Mouse (Mus musculus): ENCODE measurements around the gene Naa20. TPM values are rescaled to one million over a fixed set of nuclear protein-coding genes. Genes with fewer than 3 reads are reported as not detected.

The Naa20 gene
- total RNA-seq, 2 experiments from 2014 or later, result 60.9 to 67.9 TPM

DNA sequence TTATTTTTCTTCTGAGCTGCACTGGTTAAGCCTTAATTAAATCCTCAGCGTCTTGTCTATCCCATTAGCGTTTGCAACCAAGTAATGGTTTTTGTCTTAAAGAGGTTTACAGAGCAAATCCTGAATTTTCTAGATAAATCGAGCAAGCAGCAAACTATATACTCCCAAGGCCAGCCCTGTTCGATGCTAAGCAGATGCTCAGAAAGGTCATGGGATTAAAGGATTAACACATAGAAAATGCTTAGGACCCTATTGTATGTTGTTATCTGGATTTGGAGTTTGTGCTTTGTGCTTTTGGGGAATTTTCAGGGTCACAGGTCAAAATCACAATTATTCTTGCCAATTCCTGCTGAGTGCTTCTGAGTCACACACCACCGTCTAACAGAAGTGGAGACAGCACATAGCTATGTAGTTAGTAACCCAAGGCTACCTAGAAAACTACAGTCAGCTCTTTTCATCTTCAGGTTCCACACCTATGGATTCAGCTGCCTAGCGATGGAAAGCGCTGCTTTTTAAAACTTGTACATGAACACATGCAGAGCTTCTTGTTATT, 46.6 kb downstream of the Naa20 start:
- no peak for DNase-seq
- intact Hi-C loops (cut with DNase I), result no loop called here

DNA sequence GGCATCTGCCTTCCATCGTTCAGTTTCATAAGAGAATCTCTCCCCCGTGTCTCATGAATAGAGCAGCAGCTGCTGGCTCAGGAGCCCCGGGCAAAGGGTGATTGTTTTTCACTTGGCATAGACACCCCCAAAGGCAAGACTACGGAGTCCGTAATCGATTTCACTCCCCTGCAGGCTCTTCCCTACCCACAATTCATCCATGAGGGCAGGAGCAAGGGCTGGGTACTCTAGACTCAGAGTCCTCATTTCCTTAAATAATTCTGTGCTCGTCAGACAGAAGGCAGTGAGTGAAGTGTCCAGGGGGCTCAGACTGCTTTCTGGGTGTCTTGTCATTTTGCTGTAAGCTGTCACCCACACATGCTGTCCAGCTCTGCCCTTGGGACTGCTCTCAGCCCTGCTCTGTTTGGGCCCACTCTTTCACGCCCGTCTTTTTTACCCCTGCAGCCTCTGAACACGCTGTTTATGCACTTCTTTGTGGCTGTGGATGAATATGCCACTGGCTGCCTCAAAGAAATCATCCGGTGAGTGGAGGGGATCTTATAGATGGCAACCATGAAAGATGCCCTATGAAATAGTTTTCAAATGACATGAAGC, 47.7 kb downstream of the Naa20 start:
- intact Hi-C loops (cut with DNase I), result no loop called here
- DNase-seq, result peak; percentile 43

DNA sequence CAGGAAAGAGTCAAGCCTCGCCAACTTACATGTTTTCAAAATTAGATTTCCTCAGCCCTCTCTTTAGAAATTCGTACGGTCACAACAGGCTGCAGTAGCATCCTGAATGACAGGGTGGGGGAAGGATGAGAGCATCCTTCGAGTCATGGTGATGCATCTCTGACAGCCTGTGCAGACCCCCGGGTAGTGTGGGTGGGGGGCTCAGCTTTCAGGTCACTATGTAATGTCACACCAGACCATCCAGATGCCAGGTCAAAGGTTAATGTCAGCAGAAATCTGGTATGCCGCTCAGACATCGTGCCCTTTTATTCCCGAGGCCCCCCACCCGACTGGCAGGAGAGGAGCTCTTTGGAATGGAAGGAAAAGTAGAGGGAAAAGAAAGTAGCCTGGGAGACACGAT, 48.3 kb downstream of the Naa20 start:
- DNase-seq, result no peak
- intact Hi-C loops (cut with DNase I), result no loop called here

DNA sequence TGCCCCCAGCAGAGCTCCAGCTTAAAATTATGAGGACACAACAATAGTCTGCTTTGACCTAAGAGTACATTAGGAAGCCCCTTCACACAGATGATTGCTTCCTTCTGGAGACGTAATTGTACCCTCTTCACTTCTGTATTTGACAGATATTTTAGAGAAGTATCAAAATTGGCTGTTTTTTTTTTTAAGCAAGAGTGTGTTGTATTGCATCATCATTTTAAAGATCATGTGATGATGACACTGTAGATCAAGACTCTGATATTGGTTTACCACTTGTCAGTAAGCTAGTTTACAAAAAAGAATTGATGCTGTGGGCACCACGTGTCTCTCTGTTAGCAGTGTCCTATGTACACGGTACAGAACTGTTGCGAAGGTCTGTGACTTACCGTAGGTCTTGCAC, 50.8 kb downstream of the Naa20 start:
- intact Hi-C loops (cut with DNase I), result no loop called here
- DNase-seq, result no peak

DNA sequence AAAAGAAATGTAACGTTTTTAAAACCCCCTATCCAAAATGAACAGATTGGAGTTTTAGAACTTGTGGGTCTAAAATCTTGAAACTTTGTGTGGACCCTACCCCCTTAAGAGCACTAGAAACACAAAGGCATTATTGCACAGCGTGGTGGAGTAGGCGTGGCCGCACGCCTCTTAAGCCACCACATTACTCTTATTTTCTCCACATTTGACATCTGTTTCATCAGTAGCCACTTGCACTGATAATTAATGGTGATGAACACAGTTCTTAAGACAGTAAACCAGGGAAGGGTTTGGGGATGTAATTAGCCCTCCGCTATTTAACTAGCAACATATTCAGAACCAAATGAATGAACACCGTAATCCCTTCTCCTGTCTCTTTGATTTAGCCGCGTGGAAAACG, 53.9 kb downstream of the Naa20 start:
- intact Hi-C loops (cut with DNase I), result loop anchor here (5.0 kb wide), 2 partner anchors 266 to 656 kb away; partner anchors contain the start of gene Insm1
- no peak for DNase-seq

DNA sequence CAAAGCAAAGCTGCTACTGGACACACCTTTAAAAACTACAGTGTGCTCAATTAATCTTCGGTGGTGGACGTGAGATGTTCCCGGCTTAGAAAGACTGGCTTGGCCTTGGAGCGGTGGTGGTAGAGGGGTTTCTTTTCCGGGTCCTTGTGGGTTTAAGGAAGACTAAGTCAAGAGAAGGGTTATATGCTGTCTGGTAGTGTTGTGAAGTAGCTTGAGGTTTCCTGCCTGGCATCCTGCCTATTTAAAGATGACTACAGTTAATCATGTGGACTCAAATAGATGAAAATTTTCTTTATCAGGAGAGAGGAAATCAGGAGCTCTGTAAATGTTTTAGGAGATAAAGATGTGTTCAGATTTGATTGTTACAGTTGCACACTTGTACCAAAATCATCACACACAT, 54.4 kb downstream of the Naa20 start:
- intact Hi-C loops (cut with DNase I), result loop anchor here (5.0 kb wide), 2 partner anchors 266 to 656 kb away; partner anchors contain the start of gene Insm1
- DNase-seq, result no peak

DNA sequence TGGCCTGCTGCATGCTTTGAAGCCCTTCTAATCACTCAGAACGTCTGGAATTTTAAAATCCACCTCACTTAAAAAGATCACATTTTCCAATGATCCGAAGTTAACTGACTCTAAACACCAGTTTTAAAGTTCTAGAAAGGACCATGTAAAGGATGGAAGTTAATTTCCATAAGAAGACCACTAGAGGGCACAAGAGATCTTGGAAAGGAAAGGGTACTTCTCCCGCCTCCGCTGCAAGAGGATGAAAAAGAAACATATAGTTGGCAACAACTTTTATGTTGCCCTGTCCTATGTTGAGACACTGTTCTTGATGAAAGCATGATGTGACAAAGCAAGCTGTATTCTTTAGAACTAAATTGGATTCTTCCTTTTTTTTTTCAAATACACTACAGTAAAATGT, 55.6 kb downstream of the Naa20 start:
- DNase-seq, result peak; percentile 24
- intact Hi-C loops (cut with DNase I), result loop anchor here (5.0 kb wide), 2 partner anchors 265 to 655 kb away; partner anchors contain the start of gene Insm1

DNA sequence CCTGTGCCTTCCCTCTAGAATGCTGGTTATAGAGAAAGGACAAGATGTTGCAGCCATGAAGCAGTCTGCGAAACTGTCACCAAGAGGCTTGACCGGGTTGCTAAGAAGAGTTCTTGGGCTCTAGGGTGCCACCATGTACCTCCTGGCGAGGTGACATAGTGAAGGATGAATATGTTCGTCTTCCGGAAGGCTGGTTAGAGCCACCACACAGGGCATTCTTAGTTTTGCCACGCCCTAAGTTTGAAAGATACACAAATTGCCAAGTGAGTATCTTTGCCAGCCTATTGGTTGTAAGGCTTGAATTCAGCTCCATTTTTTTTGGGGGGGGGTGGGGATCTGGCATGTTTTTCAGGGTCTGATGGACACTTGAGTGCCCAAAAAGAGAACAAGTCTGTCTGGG, 56.2 kb downstream of the Naa20 start:
- DNase-seq, result no peak
- intact Hi-C loops (cut with DNase I), result loop anchor here (2.0 to 5.0 kb wide), 3 partner anchors 264 to 654 kb away; partner anchors contain the start of gene Insm1

DNA sequence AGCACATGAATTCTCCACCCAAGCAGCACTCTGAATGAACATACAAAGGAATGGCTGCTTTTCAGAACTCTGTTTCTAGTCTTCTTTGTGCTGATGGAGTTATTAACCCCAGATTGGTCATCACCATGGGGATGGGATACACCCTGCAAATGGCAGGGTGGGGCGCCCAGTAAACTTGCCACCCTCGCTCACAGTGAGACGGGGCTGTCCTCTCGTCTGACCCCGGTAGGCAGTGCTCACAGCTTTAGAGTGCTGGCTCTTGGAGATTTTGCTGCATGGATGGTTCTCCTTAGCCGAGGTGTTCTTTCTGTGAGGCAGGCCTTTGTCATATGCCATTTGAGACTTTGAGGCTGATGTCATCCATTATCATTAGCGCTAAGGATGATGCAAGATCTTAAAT, 56.7 kb downstream of the Naa20 start:
- peak; percentile 28 for DNase-seq
- intact Hi-C loops (cut with DNase I), result loop anchor here (2.0 to 5.0 kb wide), 3 partner anchors 264 to 654 kb away; partner anchors contain the start of gene Insm1

DNA sequence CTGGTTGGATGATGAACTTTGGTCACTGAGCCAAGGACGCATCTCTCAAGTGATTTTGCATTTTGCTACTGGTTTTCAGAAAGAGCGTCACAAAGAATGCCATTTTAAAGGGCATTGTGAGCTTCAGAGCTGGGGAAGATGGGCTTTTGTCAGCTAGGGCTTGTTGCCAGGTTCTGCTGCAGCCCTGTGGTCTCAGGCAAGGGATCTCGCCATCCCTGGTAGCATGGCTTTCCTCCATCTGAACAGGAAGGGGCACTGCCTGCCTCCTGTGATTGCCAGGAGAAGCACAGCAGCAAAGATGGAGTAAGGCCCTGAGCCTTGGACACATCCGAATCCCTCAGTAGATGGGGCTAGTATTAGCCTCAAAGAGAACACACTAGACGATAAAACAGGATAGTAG, 60.0 kb downstream of the Naa20 start:
- intact Hi-C loops (cut with DNase I), result no loop called here
- DNase-seq, result peak; percentile 60

Small RNA genes within 50 kb of the gene (microRNA-seq; reads per million reads assigned to microRNA genes)
- not detected for gene Gm25026

Other genes with a start within 250 kb of the Naa20 start
- gene Rin2, start 226.9 kb upstream of the Naa20 start, total RNA-seq (2021), result 10 to 100 TPM; 12.8 to 16.7 TPM
- 1 to 10 TPM; 1.8 to 2.4 TPM for gene Cfap61, start 32.7 kb downstream of the Naa20 start, total RNA-seq (2021)
- gene Crnkl1, start 32.9 kb downstream of the Naa20 start, total RNA-seq (2021), result 10 to 100 TPM; 22.5 to 24.3 TPM